ENCODE assay signal across 12 mouse cellular contexts in genomic region chr14:86656262-86656661, GRCm38 (mm10).
"Had no signal": no experiment of that assay in that cellular context is flagged by ENCODE, and none has a peak within 500 bp of the region (broad histone marks: within the 10 kb centered on the region; RNA-seq: fewer than 3 reads in every experiment).

No protein-coding gene starts in this region.

- H3K9me3 ChIP-seq: liver, embryonic 15.5 days; midbrain, embryonic 13.5 days; neural tube, embryonic 12.5 days had no signal

- H3K4me2 ChIP-seq: liver, embryonic 15.5 days; midbrain, embryonic 13.5 days; neural tube, embryonic 12.5 days had no signal

- H3K9ac ChIP-seq: liver, embryonic 15.5 days; midbrain, embryonic 13.5 days; neural tube, embryonic 12.5 days had no signal

- H3K27me3 ChIP-seq: liver, embryonic 15.5 days; midbrain, embryonic 13.5 days; neural tube, embryonic 12.5 days had no signal

- H3K4me3 ChIP-seq: left cerebral cortex, adult 2 months; liver, embryonic 15.5 days; midbrain, embryonic 13.5 days; neural tube, embryonic 12.5 days had no signal

- H3K4me1 ChIP-seq: liver, embryonic 15.5 days; midbrain, embryonic 13.5 days; neural tube, embryonic 12.5 days had no signal

- DNase-seq: kidney, adult 9 months; kidney, postnatal 25 days; liver; lung, adult 2 months; lung, postnatal 14 days had no signal

- ATAC-seq: intestine, postnatal 0 days; midbrain, embryonic 13.5 days had no signal

- H3K27ac ChIP-seq: left cerebral cortex, adult 2 months; liver, embryonic 15.5 days; macrophage; midbrain, embryonic 13.5 days; neural tube, embryonic 12.5 days; stomach, postnatal 0 days had no signal

- H3K36me3 ChIP-seq: liver, embryonic 15.5 days; midbrain, embryonic 13.5 days; neural tube, embryonic 12.5 days had no signal
